Mouse (Mus musculus) forebrain, embryonic 14.5 days (tissue): ENCODE measurements around the gene Tac1. TPM values are rescaled to one million over a fixed set of nuclear protein-coding genes. Genes with fewer than 3 reads are reported as not detected.
"Not testable (repeated sequence)": the region's sequence is repeated elsewhere in the genome, so short reads cannot be mapped to it uniquely, and the experiment has no call there.

ENCODE experiments used
- ATAC-seq: fragments of 200-750 bp; cut with Nextera tagmentation; 2 replicates; pipeline ENCODE4 v1.8.0; 2017; ENCODE audit warnings: mild to moderate bottlenecking, moderate library complexity
- DNase-seq: peaks from one replicate; pipeline ENCODE4 v3.0.0-alpha.2; 2015; ENCODE audit warnings: low spot score
- H3K27ac ChIP-seq: fragments of 300-500 bp; sonication (generic); 2 replicates; pipeline ENCODE4 v1.5.1; 2014; ENCODE audit warnings: low read depth, mild to moderate bottlenecking, control low read depth, low read length, moderate library complexity
- H3K27me3 ChIP-seq: fragments of 300-500 bp; sonication (generic); replicated peaks from 2 replicates; pipeline ENCODE4 v1.6.1; 2014; ENCODE audit warnings: low read length, control low read depth, mixed read lengths; ENCODE audit not compliant: control insufficient read depth, insufficient read depth
- H3K36me3 ChIP-seq: fragments of 300-500 bp; sonication (generic); 2 replicates; pipeline ENCODE4 v1.6.1; 2014; ENCODE audit warnings: low read length, control low read depth; ENCODE audit not compliant: control insufficient read depth, insufficient read depth
- H3K4me1 ChIP-seq: fragments of 300-500 bp; sonication (generic); 2 replicates; pipeline ENCODE4 v1.6.1; 2014; ENCODE audit warnings: antibody characterized with exemption, low read length, control low read depth; ENCODE audit not compliant: control insufficient read depth, insufficient read depth
- H3K4me2 ChIP-seq: fragments of 300-500 bp; sonication (generic); 2 replicates; pipeline ENCODE4 v1.6.1; 2014; ENCODE audit warnings: mild to moderate bottlenecking, control low read depth, low read length
- H3K4me3 ChIP-seq: fragments of 300-500 bp; sonication (generic); 2 replicates; pipeline ENCODE4 v1.5.1; 2014; ENCODE audit warnings: low read depth, low read length, control low read depth
- H3K9ac ChIP-seq: fragments of 300-500 bp; sonication (generic); 2 replicates; pipeline ENCODE4 v1.6.1; 2014; ENCODE audit warnings: mild to moderate bottlenecking, low read length, control low read depth, moderate library complexity
- H3K9me3 ChIP-seq: fragments of 300-500 bp; sonication (generic); replicated peaks from 2 replicates; pipeline ENCODE4 v1.6.1; 2016; ENCODE audit warnings: low read length, control low read depth, mixed read lengths; ENCODE audit not compliant: control insufficient read depth
- WGBS: fragments of 180-500 bp; shearing (Covaris S2); extraction: QIAGEN DNeasy Blood & Tissue Kit; methylation state at CpG from one replicate; pipeline ENCODE4 v1.1.7; 2014; 5-methylcytosine and 5-hydroxymethylcytosine counted together
- polyA plus RNA-seq: library from polyadenylated mRNA; unstranded; fragments of >200 nt; fragmentation: Nextera tagmentation; extraction: Ambion mirVana; gene quantifications from 2 replicates; pipeline ENCODE4 v1.2.1, GENCODE M21; 2014

Tac1 gene
- polyA plus RNA-seq, 1 experiment from 2014 or later: 59.9 TPM

- no peaks in the 10 kb centered on the region for H3K9me3 ChIP-seq
- ATAC-seq: no peak
- H3K4me3 ChIP-seq: no peak overlapping the region
- H3K4me2 ChIP-seq: no peak overlapping the region
- no peak overlapping the region for H3K9ac ChIP-seq
- WGBS: 87% methylated on average over 5 of the region's 5 CpGs
- no peak for DNase-seq
- H3K27me3 ChIP-seq: no peaks in the 10 kb centered on the region
- H3K27ac ChIP-seq: no peak overlapping the region
- no peaks in the 10 kb centered on the region for H3K36me3 ChIP-seq
- H3K4me1 ChIP-seq: no peaks in the 10 kb centered on the region
Observed at GRCm38 (mm10) chr6:7598416-7598815, 43.7 kb downstream of the Tac1 start.

- peak; percentile 29 for DNase-seq
- H3K36me3 ChIP-seq: no peaks in the 10 kb centered on the region
- no peak overlapping the region for H3K9ac ChIP-seq
- ATAC-seq: no peak
- 71% methylated on average over 2 of the region's 2 CpGs for WGBS
- H3K27ac ChIP-seq: no peak overlapping the region
- no peaks in the 10 kb centered on the region for H3K9me3 ChIP-seq
- no peak overlapping the region for H3K4me2 ChIP-seq
- H3K4me1 ChIP-seq: no peaks in the 10 kb centered on the region
- H3K4me3 ChIP-seq: no peak overlapping the region
- H3K27me3 ChIP-seq: no peaks in the 10 kb centered on the region
Observed at GRCm38 (mm10) chr6:7600228-7600627, 45.5 kb downstream of the Tac1 start.

GRCm38 (mm10) chr6:7601353-7602094, 46.8 kb downstream of the Tac1 start:
- H3K9ac ChIP-seq: no peak overlapping the region
- H3K27me3 ChIP-seq: no peaks in the 10 kb centered on the region
- WGBS: 64% methylated on average over 4 of the region's 4 CpGs
- H3K9me3 ChIP-seq: no peaks in the 10 kb centered on the region
- ATAC-seq: peak; percentile 73; the same call in 1 of the 2 replicates
- H3K4me3 ChIP-seq: no peak overlapping the region
- no peaks in the 10 kb centered on the region for H3K36me3 ChIP-seq
- H3K27ac ChIP-seq: no peak overlapping the region
- DNase-seq: peak; percentile 32
- H3K4me1 ChIP-seq: no peaks in the 10 kb centered on the region
- H3K4me2 ChIP-seq: no peak overlapping the region

- not testable (repeated sequence) for H3K36me3 ChIP-seq, H3K4me1 ChIP-seq, H3K27ac ChIP-seq, H3K4me3 ChIP-seq, ATAC-seq, H3K4me2 ChIP-seq, DNase-seq, H3K9me3 ChIP-seq, H3K9ac ChIP-seq, H3K27me3 ChIP-seq
- WGBS: 92% methylated on average over 19 of the region's 19 CpGs
Observed at GRCm38 (mm10) chr6:7613676-7614075, 59.0 kb downstream of the Tac1 start.

Other genes with a start within 250 kb of the Tac1 start
- 61.2 and 66.9 TPM in 2 replicates for gene Asns, start 138.4 kb downstream of the Tac1 start, polyA plus RNA-seq